Mouse (Mus musculus) embryonic facial prominence, embryonic 11.5 days (tissue): ENCODE results near the gene Calb2. TPM values are rescaled to one million over a fixed set of nuclear protein-coding genes. Genes with fewer than 3 reads are reported as not detected.

Source experiments
- ATAC-seq: fragments of 200-750 bp; cut with Nextera tagmentation; replicated peaks from 2 replicates; pipeline ENCODE4 v1.8.0; 2017; ENCODE audit warnings: low read depth; ENCODE audit not compliant: insufficient number of reproducible peaks, low FRiP score, low TSS enrichment
- DNase-seq: peaks from one replicate; pipeline ENCODE4 v3.0.0-alpha.2; 2015; ENCODE audit warnings: low spot score
- H3K27ac ChIP-seq: fragments of 300-500 bp; sonication (generic); replicated peaks from 2 replicates; pipeline ENCODE4 v1.5.1; 2014; ENCODE audit warnings: mild to moderate bottlenecking, low read depth, low read length, control low read depth
- H3K27me3 ChIP-seq: fragments of 300-500 bp; sonication (generic); 2 replicates; pipeline ENCODE4 v1.6.1; 2014; ENCODE audit warnings: mild to moderate bottlenecking, low read length, moderate library complexity, mixed read lengths; ENCODE audit not compliant: control insufficient read depth, insufficient read depth
- H3K36me3 ChIP-seq: fragments of 300-500 bp; sonication (generic); replicated peaks from 2 replicates; pipeline ENCODE4 v1.6.1; 2014; ENCODE audit warnings: low read depth, mild to moderate bottlenecking, low read length, moderate library complexity, mixed read lengths; ENCODE audit not compliant: control insufficient read depth, insufficient read depth
- H3K4me1 ChIP-seq: fragments of 300-500 bp; sonication (generic); 2 replicates; pipeline ENCODE4 v1.6.1; 2014; ENCODE audit warnings: low read length, mixed read lengths; ENCODE audit not compliant: control insufficient read depth, insufficient read depth
- H3K4me2 ChIP-seq: fragments of 300-500 bp; sonication (generic); 2 replicates; pipeline ENCODE4 v1.6.1; 2014; ENCODE audit warnings: low read depth, mild to moderate bottlenecking, control low read depth, low read length, moderate library complexity
- H3K4me3 ChIP-seq: fragments of 300-500 bp; sonication (generic); 2 replicates; pipeline ENCODE4 v1.5.1; 2014; ENCODE audit warnings: low read depth, low read length, control low read depth
- H3K9ac ChIP-seq: fragments of 300-500 bp; sonication (generic); replicated peaks from 2 replicates; pipeline ENCODE4 v1.6.1; 2014; ENCODE audit warnings: mild to moderate bottlenecking, control low read depth, low read length
- H3K9me3 ChIP-seq: fragments of 300-500 bp; sonication (generic); replicated peaks from 2 replicates; pipeline ENCODE4 v1.6.1; 2016; ENCODE audit warnings: mild to moderate bottlenecking, low read length, inconsistent platforms, mixed read lengths; ENCODE audit not compliant: control insufficient read depth
- WGBS: fragments of 180-500 bp; shearing (Covaris S2); extraction: QIAGEN DNeasy Blood & Tissue Kit; methylation state at CpG from one replicate; pipeline ENCODE4 v1.1.7; 2014; 5-methylcytosine and 5-hydroxymethylcytosine counted together
- polyA plus RNA-seq: library from polyadenylated mRNA; unstranded; fragments of >200 nt; fragmentation: Nextera tagmentation; extraction: Ambion mirVana; gene quantifications from 2 replicates; pipeline ENCODE4 v1.2.1, GENCODE M21; 2014

Gene Calb2
- polyA plus RNA-seq, 1 experiment from 2014 or later: 5.0 TPM

DNA sequence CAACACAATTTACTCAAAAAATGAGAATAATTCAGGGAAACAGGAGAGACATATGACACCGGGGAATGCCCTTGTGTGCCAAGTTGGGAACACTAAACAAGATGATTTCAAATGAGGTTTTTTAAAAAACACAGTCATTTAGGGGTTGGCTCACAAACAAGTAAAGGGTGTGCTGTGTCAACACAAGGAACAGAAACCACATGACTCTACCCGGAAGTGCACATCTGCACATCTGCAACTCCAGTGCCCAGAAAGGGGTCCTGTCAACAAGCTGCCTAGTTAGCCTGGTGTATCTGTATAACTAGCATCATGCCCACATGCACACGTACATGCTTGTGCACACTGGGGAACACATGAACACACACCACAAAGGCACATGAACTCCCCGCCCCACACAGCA lies 17.5 kb upstream of the Calb2 start:
- WGBS: 87% methylated on average over 4 of the region's 4 CpGs
- no peak for ATAC-seq

GRCm38 (mm10) chr8:110183748-110184147 lies 15.7 kb upstream of the Calb2 start:
- no peak for ATAC-seq
- Histone ChIP-seq H3K27ac (no peak overlapping the region), H3K4me3 (no peak overlapping the region), H3K4me2 (no peak overlapping the region), H3K36me3 (no peaks in the 10 kb centered on the region), H3K27me3 (no peaks in the 10 kb centered on the region), H3K9ac (no peak overlapping the region), H3K9me3 (no peaks in the 10 kb centered on the region), H3K4me1 (no peaks in the 10 kb centered on the region; the same call in 1 of the 2 replicates)
- WGBS: 23% methylated on average over 11 of the region's 11 CpGs
- DNase-seq: no peak

More for the DNA sequence above, 17.5 kb upstream of the Calb2 start:
- Histone ChIP-seq H3K9ac (no peak overlapping the region), H3K27ac (no peak overlapping the region), H3K36me3 (no peaks in the 10 kb centered on the region), H3K27me3 (no peaks in the 10 kb centered on the region), H3K4me3 (no peak overlapping the region), H3K4me2 (no peak overlapping the region), H3K9me3 (no peaks in the 10 kb centered on the region), H3K4me1 (no peaks in the 10 kb centered on the region; the same call in 1 of the 2 replicates)
- no peak for DNase-seq

- Histone ChIP-seq H3K9me3 (no peaks in the 10 kb centered on the region), H3K9ac (no peak overlapping the region), H3K4me1 (no peaks in the 10 kb centered on the region; the same call in 1 of the 2 replicates), H3K4me3 (no peak overlapping the region), H3K4me2 (no peak overlapping the region), H3K27ac (no peak overlapping the region), H3K27me3 (no peaks in the 10 kb centered on the region), H3K36me3 (no peaks in the 10 kb centered on the region)
- DNase-seq (no peak), ATAC-seq (no peak)
- WGBS: 75% methylated on average over 11 of the region's 11 CpGs
Measured at GRCm38 (mm10) chr8:110182735-110183367, 14.8 kb upstream of the Calb2 start.

DNA sequence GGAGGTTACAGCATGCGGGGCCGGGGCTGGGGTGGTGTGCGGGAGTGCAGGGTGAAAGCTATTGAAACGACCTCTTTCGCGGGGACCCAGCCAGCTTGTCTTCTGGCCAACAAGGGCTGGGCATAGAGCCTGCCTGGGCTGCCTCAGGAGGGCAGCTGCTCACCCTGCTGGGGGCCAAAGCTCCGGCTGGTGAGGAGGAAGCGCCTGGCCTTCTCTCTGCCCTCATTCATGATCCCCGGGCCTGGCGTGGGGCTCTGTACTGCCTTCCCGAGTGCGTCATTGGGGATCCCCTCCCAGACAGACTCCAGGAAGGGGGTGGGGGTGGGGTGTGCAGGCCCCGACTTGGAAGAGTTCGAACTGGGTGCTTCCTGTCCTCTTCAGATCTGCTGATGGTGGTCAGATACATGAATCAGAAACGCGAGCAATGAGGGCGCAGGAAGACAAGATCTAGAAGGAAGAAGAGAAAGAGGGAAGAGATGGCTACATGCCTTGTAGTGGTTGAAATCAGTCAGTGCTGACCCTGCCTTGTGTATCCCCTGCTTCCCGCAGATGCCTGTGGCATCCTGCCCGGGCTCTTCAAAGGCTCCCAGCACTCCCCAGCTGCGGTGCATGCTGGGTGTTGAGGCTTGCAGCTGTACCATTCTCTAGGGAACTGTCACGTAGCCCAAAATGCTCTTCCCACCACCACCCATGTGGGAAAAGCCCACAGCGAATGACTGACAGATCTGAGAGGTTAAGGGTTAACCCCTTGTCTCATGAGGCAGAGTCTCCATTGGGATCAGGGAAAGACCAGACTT lies 9.5 kb upstream of the Calb2 start:
- Histone ChIP-seq H3K4me1 (no peaks in the 10 kb centered on the region), H3K9ac (no peak overlapping the region; the same call in 1 of the 2 replicates), H3K27me3 (no peaks in the 10 kb centered on the region), H3K4me3 (no peak overlapping the region), H3K9me3 (no peaks in the 10 kb centered on the region), H3K27ac (no peak overlapping the region), H3K4me2 (no peak overlapping the region), H3K36me3 (no peaks in the 10 kb centered on the region)
- no peak for ATAC-seq
- DNase-seq: no peak
- WGBS: 28% methylated on average over 22 of the region's 22 CpGs

DNA sequence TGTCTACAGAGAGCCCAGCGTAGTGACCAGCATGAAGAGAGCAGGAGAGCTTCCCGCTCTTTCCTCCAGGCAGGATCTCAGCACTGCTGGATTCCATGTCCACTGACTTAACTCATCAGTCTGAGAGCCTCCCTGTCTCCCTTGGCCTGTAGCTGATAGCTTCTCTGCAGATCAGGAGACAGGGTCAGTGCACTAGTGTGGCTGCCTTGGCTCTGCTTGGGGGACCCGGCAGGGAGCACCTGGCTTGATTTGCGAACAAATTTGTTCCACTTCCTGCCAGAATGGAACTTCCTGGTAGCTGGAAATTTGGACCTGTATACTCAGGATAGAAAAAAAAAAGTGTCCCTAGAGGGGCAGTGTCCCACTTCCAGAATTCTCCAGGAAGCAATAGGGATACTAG lies 6.8 kb upstream of the Calb2 start:
- DNase-seq (no peak), ATAC-seq (no peak)
- 84% methylated on average over 4 of the region's 4 CpGs for WGBS
- H3K4me3 ChIP-seq: no peak overlapping the region
- no peaks in the 10 kb centered on the region for H3K9me3 ChIP-seq
- no peak overlapping the region for H3K9ac ChIP-seq
- H3K27ac ChIP-seq: no peak overlapping the region
- no peak overlapping the region for H3K4me2 ChIP-seq
- no peaks in the 10 kb centered on the region for H3K4me1 ChIP-seq
- H3K27me3 ChIP-seq: no peaks in the 10 kb centered on the region
- no peaks in the 10 kb centered on the region for H3K36me3 ChIP-seq

DNA sequence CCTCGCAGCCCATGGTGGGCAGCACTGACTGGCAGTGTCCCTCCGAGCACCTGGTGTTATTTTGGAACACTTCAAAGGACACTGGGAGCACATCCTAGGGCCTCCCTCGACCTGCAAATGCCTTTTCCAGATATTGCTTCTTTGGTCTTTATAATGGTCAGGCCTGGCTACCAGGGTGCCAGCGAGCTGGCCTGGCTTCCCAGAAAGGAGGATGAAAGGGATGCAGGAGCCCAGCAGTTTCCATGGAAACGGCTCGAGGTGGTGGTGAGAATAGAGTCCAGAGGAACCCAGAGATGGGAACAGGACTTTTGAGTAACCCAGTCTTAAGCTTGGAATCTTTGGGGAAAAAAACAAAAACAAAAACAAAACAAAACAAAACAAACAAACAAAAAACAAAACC lies 4.2 kb upstream of the Calb2 start:
- Histone ChIP-seq H3K4me3 (no peak overlapping the region), H3K4me2 (no peak overlapping the region), H3K36me3 (no peaks in the 10 kb centered on the region), H3K9me3 (no peaks in the 10 kb centered on the region), H3K27me3 (peaks cover 5% of the 10 kb centered on the region), H3K27ac (no peak overlapping the region), H3K4me1 (no peaks in the 10 kb centered on the region), H3K9ac (no peak overlapping the region)
- no peak for DNase-seq
- no peak for ATAC-seq
- 62% methylated on average over 6 of the region's 6 CpGs for WGBS

- no peaks in the 10 kb centered on the region for H3K4me1 ChIP-seq
- no peak overlapping the region for H3K9ac ChIP-seq
- ATAC-seq (no peak), DNase-seq (no peak)
- H3K4me3 ChIP-seq: no peak overlapping the region
- H3K4me2 ChIP-seq: no peak overlapping the region
- H3K27ac ChIP-seq: no peak overlapping the region
- H3K9me3 ChIP-seq: no peaks in the 10 kb centered on the region
- 74% methylated on average over 8 of the region's 8 CpGs for WGBS
- no peaks in the 10 kb centered on the region for H3K36me3 ChIP-seq
- H3K27me3 ChIP-seq: peaks cover 5% of the 10 kb centered on the region
Measured at GRCm38 (mm10) chr8:110166270-110166669, 1.7 kb downstream of the Calb2 start.

DNA sequence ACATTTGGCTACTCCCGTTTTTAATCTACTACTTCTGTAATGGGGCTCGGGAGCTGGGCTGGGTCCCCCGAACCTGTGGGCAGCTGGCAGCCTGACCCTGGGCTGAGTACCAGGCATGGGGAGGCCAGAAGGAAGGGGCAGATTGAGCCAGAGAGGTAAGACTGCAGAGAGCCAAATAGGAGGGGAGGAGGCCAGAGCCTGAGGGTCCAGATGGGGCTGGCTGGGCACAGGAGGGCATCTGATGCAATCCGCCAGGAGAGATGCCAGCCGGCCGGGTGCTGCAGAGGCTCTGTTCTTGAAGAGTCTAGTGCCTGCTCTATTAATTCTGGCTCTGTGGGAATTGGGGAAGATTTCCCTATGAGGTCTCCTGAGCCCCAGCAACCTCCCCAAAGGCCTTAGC lies 6.0 kb downstream of the Calb2 start:
- Histone ChIP-seq H3K9ac (no peak overlapping the region), H3K4me1 (no peaks in the 10 kb centered on the region), H3K9me3 (no peaks in the 10 kb centered on the region), H3K4me2 (no peak overlapping the region), H3K27me3 (no peaks in the 10 kb centered on the region), H3K4me3 (no peak overlapping the region), H3K27ac (no peak overlapping the region), H3K36me3 (no peaks in the 10 kb centered on the region)
- ATAC-seq (no peak), DNase-seq (no peak)
- WGBS: 88% methylated on average over 6 of the region's 6 CpGs
